Mouse (Mus musculus) kidney, embryonic 16.5 days (tissue): ENCODE data around the gene Hist1h1a. TPM values are rescaled to one million over a fixed set of nuclear protein-coding genes. Genes with fewer than 3 reads are reported as not detected.
"Not testable (repeated sequence)": the region's sequence is repeated elsewhere in the genome, so short reads cannot be mapped to it uniquely, and the experiment has no call there.

Experiments used
- ATAC-seq: fragments of 200-750 bp; cut with Nextera tagmentation; 2 replicates; pipeline ENCODE4 v1.8.0; 2017; ENCODE audit warnings: moderate TSS enrichment; ENCODE audit not compliant: low FRiP score, low TSS enrichment
- H3K27ac ChIP-seq: fragments of 300-500 bp; sonication (generic); 2 replicates; pipeline ENCODE4 v1.5.1; 2014; ENCODE audit warnings: low read length
- H3K27me3 ChIP-seq: fragments of 300-500 bp; sonication (generic); 2 replicates; pipeline ENCODE4 v1.6.1; 2014; ENCODE audit warnings: low read length, control low read depth, mixed read lengths; ENCODE audit not compliant: insufficient read depth
- H3K36me3 ChIP-seq: fragments of 300-500 bp; sonication (generic); 2 replicates; pipeline ENCODE4 v1.6.1; 2014; ENCODE audit warnings: low read length, control low read depth, mixed read lengths; ENCODE audit not compliant: insufficient read depth
- H3K4me1 ChIP-seq: fragments of 300-500 bp; sonication (generic); 2 replicates; pipeline ENCODE4 v1.6.1; 2014; ENCODE audit warnings: low read length, control low read depth, mixed read lengths; ENCODE audit not compliant: insufficient read depth
- H3K4me2 ChIP-seq: fragments of 300-500 bp; sonication (generic); replicated peaks from 2 replicates; pipeline ENCODE4 v1.6.1; 2014; ENCODE audit warnings: low read depth, low read length
- H3K4me3 ChIP-seq: fragments of 300-500 bp; sonication (generic); 2 replicates; pipeline ENCODE4 v1.5.1; 2014; ENCODE audit warnings: mild to moderate bottlenecking, low read length
- H3K9ac ChIP-seq: fragments of 300-500 bp; sonication (generic); replicated peaks from 2 replicates; pipeline ENCODE4 v1.6.1; 2014; ENCODE audit warnings: low read length
- H3K9me3 ChIP-seq: fragments of 300-500 bp; sonication (generic); 2 replicates; pipeline ENCODE4 v1.6.1; 2016; ENCODE audit warnings: low read length, control low read depth
- WGBS: fragments of 180-500 bp; shearing (Covaris S2); extraction: QIAGEN DNeasy Blood & Tissue Kit; methylation state at CpG from one replicate; pipeline ENCODE4 v1.1.7; 2014; 5-methylcytosine and 5-hydroxymethylcytosine counted together
- polyA plus RNA-seq: library from polyadenylated mRNA; unstranded; fragments of >200 nt; fragmentation: Nextera tagmentation; extraction: Ambion mirVana; gene quantifications from 2 replicates; pipeline ENCODE4 v1.2.1, GENCODE M21; 2015

Gene Hist1h1a
- polyA plus RNA-seq, 1 experiment from 2014 or later: 1.7 TPM

GRCm38 (mm10) chr13:23742007-23742406 lies 21.5 kb upstream of the Hist1h1a start:
- H3K27ac ChIP-seq: no peak overlapping the region
- no peaks in the 10 kb centered on the region for H3K9me3 ChIP-seq

GRCm38 (mm10) chr13:23743215-23743614 lies 20.3 kb upstream of the Hist1h1a start:
- Histone ChIP-seq H3K4me2 (no peak overlapping the region), H3K27me3 (no peaks in the 10 kb centered on the region), H3K27ac (no peak overlapping the region), H3K4me3 (no peak overlapping the region), H3K36me3 (no peaks in the 10 kb centered on the region), H3K9ac (no peak overlapping the region), H3K4me1 (peaks cover 25% of the 10 kb centered on the region), H3K9me3 (no peaks in the 10 kb centered on the region)
- 78% methylated on average over 5 of the region's 5 CpGs for WGBS
- no peak for ATAC-seq

More at GRCm38 (mm10) chr13:23742007-23742406, 21.5 kb upstream of the Hist1h1a start:
- Histone ChIP-seq H3K4me3 (no peak overlapping the region), H3K4me2 (no peak overlapping the region), H3K36me3 (no peaks in the 10 kb centered on the region), H3K4me1 (peaks cover 19% of the 10 kb centered on the region), H3K9ac (no peak overlapping the region), H3K27me3 (no peaks in the 10 kb centered on the region)
- ATAC-seq: no peak

- Histone ChIP-seq H3K27me3 (no peaks in the 10 kb centered on the region), H3K9ac (peak overlapping the region; percentile 50; the same call in 1 of the 2 replicates), H3K4me3 (peak overlapping the region; percentile 52), H3K4me1 (peaks cover 25% of the 10 kb centered on the region), H3K4me2 (peak overlapping the region; percentile 66), H3K36me3 (no peaks in the 10 kb centered on the region), H3K9me3 (no peaks in the 10 kb centered on the region), H3K27ac (peak overlapping the region; percentile 89)
- ATAC-seq: no peak
- WGBS: 30% methylated on average over 4 of the region's 4 CpGs
Measured at GRCm38 (mm10) chr13:23743963-23744362, 19.5 kb upstream of the Hist1h1a start.

GRCm38 (mm10) chr13:23744421-23745380 lies 18.8 kb upstream of the Hist1h1a start:
- Histone ChIP-seq H3K27ac (peak overlapping the region; percentile 89), H3K36me3 (no peaks in the 10 kb centered on the region), H3K27me3 (no peaks in the 10 kb centered on the region), H3K9me3 (no peaks in the 10 kb centered on the region), H3K9ac (peak overlapping the region; percentile 75), H3K4me3 (peak overlapping the region; percentile 52), H3K4me1 (peaks cover 25% of the 10 kb centered on the region), H3K4me2 (peak overlapping the region; percentile 66)
- no peak for ATAC-seq
- 2% methylated on average over 18 of the region's 36 CpGs for WGBS

- peak within 1 kb of the TSS; percentile 52 for H3K4me3 ChIP-seq
- no peaks in the 10 kb centered on the region for H3K27me3 ChIP-seq
- H3K4me1 ChIP-seq: peaks cover 22% of the 10 kb centered on the region
- H3K9ac ChIP-seq: peak within 1 kb of the TSS; percentile 76
- peak within 1 kb of the TSS; percentile 100 for H3K27ac ChIP-seq
- H3K9me3 ChIP-seq: no peaks in the 10 kb centered on the region
- under 1% methylated on average over 28 of the region's 28 CpGs for WGBS
- H3K36me3 ChIP-seq: no peaks in the 10 kb centered on the region
- ATAC-seq: peak; percentile 77
- peak within 1 kb of the TSS; percentile 66 for H3K4me2 ChIP-seq
Measured at GRCm38 (mm10) chr13:23745381-23746161, 17.9 kb upstream of the Hist1h1a start, which contains the start of gene Hist1h3c. Gene Hist1h3c (minus strand): TSS chr13:23745602.

- ATAC-seq: peak; percentile 94
- H3K4me2 ChIP-seq: peak within 1 kb of the TSS; percentile 66
- H3K4me1 ChIP-seq: peaks cover 17% of the 10 kb centered on the region
- not testable (repeated sequence) for H3K27me3 ChIP-seq, H3K9me3 ChIP-seq, H3K36me3 ChIP-seq
- H3K9ac ChIP-seq: peak within 1 kb of the TSS; percentile 76
- peak within 1 kb of the TSS; percentile 52 for H3K4me3 ChIP-seq
- peak within 1 kb of the TSS; percentile 100 for H3K27ac ChIP-seq
- under 1% methylated on average over 35 of the region's 58 CpGs for WGBS
Measured at GRCm38 (mm10) chr13:23746201-23747080, 17.0 kb upstream of the Hist1h1a start, which contains the start of gene Hist1h2bb. Gene Hist1h2bb (plus strand): TSS chr13:23746734.

GRCm38 (mm10) chr13:23747081-23747891 lies 16.2 kb upstream of the Hist1h1a start:
- Histone ChIP-seq H3K4me3 (peak overlapping the region; percentile 52), H3K9me3 (no peaks in the 10 kb centered on the region), H3K9ac (peak overlapping the region; percentile 67), H3K4me2 (peak overlapping the region; percentile 66), H3K4me1 (peaks cover 17% of the 10 kb centered on the region), H3K27ac (peak overlapping the region; percentile 100), H3K36me3 (no peaks in the 10 kb centered on the region), H3K27me3 (no peaks in the 10 kb centered on the region)
- no peak for ATAC-seq
- WGBS: 4% methylated on average over 11 of the region's 13 CpGs

GRCm38 (mm10) chr13:23747892-23748288 lies 15.6 kb upstream of the Hist1h1a start:
- ATAC-seq: no peak
- H3K4me1 ChIP-seq: peaks cover 17% of the 10 kb centered on the region
- H3K9me3 ChIP-seq: no peaks in the 10 kb centered on the region
- no peaks in the 10 kb centered on the region for H3K27me3 ChIP-seq
- peak overlapping the region; percentile 61 for H3K9ac ChIP-seq
- H3K4me2 ChIP-seq: peak overlapping the region; percentile 66
- 12% methylated on average over 4 of the region's 4 CpGs for WGBS
- H3K4me3 ChIP-seq: no peak overlapping the region; the same call in 1 of the 2 replicates
- H3K27ac ChIP-seq: peak overlapping the region; percentile 100
- no peaks in the 10 kb centered on the region for H3K36me3 ChIP-seq
